ENCODE assay signal across 9 mouse cellular contexts in the genomic region with DNA sequence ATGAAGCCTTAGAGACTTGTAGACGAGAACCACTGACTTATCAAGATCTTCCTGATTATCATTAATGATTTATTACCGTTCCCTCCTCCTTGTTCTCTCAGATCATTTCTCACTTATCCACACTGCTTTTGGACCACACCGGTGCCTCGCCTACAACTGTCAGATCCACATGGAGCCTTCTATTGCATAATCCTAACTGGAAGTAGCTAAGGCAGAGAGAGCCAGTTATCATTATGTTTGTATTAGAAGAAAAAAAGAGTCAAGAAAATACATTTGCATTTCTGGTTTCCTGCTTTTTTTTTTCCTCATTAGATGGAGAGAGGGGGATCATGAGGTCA.
A peak's percentile ranks its signal among the peaks of the same experiment; 100 is the strongest.
DNase-seq lines count a peak whose midpoint lies in the region; ATAC-seq and TF ChIP-seq lines count a peak whose summit lies in the region.
"Had no signal": no experiment of that assay in that cellular context is flagged by ENCODE, and none has a peak within 500 bp of the region (broad histone marks: within the 10 kb centered on the region; RNA-seq: fewer than 3 reads in every experiment).

No protein-coding gene starts in this region.

- H3K9ac ChIP-seq in embryonic facial prominence, embryonic 12.5 days: no peak overlapping the region
- no peak overlapping the region for H3K9ac ChIP-seq in lung, embryonic 14.5 days
- H3K9ac ChIP-seq in hindbrain, postnatal 0 days (replicated peaks; ENCODE audit: low read length): no peak overlapping the region
- H3K9ac ChIP-seq in neural tube, embryonic 12.5 days: no peak overlapping the region

- no peaks in the 10 kb centered on the region for H3K36me3 ChIP-seq in embryonic facial prominence, embryonic 12.5 days
- H3K36me3 ChIP-seq in embryonic facial prominence, embryonic 10.5 days (replicated peaks): no peaks in the 10 kb centered on the region
- no peaks in the 10 kb centered on the region for H3K36me3 ChIP-seq in lung, embryonic 14.5 days (ENCODE audit: insufficient read depth)
- H3K36me3 ChIP-seq in hindbrain, postnatal 0 days (ENCODE audit: insufficient read depth, low read length): no peaks in the 10 kb centered on the region
- no peaks in the 10 kb centered on the region for H3K36me3 ChIP-seq in neural tube, embryonic 12.5 days

- peak overlapping the region; percentile 38; the same call in 1 of the 2 replicates for H3K4me2 ChIP-seq in embryonic facial prominence, embryonic 12.5 days (replicated peaks)
- no peak overlapping the region for H3K4me2 ChIP-seq in lung, embryonic 14.5 days
- peak overlapping the region; percentile 52 for H3K4me2 ChIP-seq in hindbrain, postnatal 0 days (ENCODE audit: low read depth, low read length)
- peak overlapping the region; percentile 47 for H3K4me2 ChIP-seq in neural tube, embryonic 12.5 days (replicated peaks)

- H3K27ac ChIP-seq in embryonic facial prominence, embryonic 12.5 days: no peak overlapping the region
- no peak overlapping the region for H3K27ac ChIP-seq in embryonic facial prominence, embryonic 10.5 days (replicated peaks)
- no peak overlapping the region for H3K27ac ChIP-seq in lung, embryonic 14.5 days (ENCODE audit: low read depth)
- H3K27ac ChIP-seq in hindbrain, postnatal 0 days: no peak overlapping the region
- H3K27ac ChIP-seq in neural tube, embryonic 12.5 days: no peak overlapping the region
- H3K27ac ChIP-seq: heart, adult 2 months had no signal

- no peaks in the 10 kb centered on the region for H3K9me3 ChIP-seq in embryonic facial prominence, embryonic 12.5 days
- H3K9me3 ChIP-seq in embryonic facial prominence, embryonic 10.5 days: no peaks in the 10 kb centered on the region
- H3K9me3 ChIP-seq in lung, embryonic 14.5 days (ENCODE audit: low read depth, low read length): no peaks in the 10 kb centered on the region
- no peaks in the 10 kb centered on the region for H3K9me3 ChIP-seq in hindbrain, postnatal 0 days (ENCODE audit: low read length)
- H3K9me3 ChIP-seq in neural tube, embryonic 12.5 days: no peaks in the 10 kb centered on the region

- DNase-seq in embryonic facial prominence, embryonic 10.5 days (ENCODE audit: low spot score): no peak
- no peak for DNase-seq in lung, embryonic 14.5 days
- DNase-seq in lung, postnatal 4 days: no peak
- no peak for DNase-seq in hindbrain, postnatal 0 days (ENCODE audit: low spot score)
- no peak for DNase-seq in left cerebral cortex, postnatal 25 days (ENCODE audit: low spot score in 2 of 2)
- DNase-seq in spleen, postnatal 36 days (ENCODE audit: low spot score in 2 of 2): no peak

- no peak for TF ChIP-seq CTCF in lung, embryonic 14.5 days (IDR thresholded peaks at IDR 0.05; ENCODE audit: low read depth)
- TF ChIP-seq CTCF in hindbrain, postnatal 0 days (IDR thresholded peaks at IDR 0.05; ENCODE audit: low read depth): no peak

- 66% methylated on average over 4 of the region's 4 CpGs for WGBS in embryonic facial prominence, embryonic 12.5 days
- 80% methylated on average over 4 of the region's 4 CpGs for WGBS in embryonic facial prominence, embryonic 10.5 days
- WGBS in lung, embryonic 14.5 days: 20% methylated on average over 4 of the region's 4 CpGs
- WGBS in hindbrain, postnatal 0 days: 37% methylated on average over 4 of the region's 4 CpGs
- WGBS in neural tube, embryonic 12.5 days: 52% methylated on average over 4 of the region's 4 CpGs

- no peaks in the 10 kb centered on the region for H3K4me1 ChIP-seq in embryonic facial prominence, embryonic 12.5 days
- peaks cover 3% of the 10 kb centered on the region for H3K4me1 ChIP-seq in embryonic facial prominence, embryonic 10.5 days
- no peaks in the 10 kb centered on the region for H3K4me1 ChIP-seq in lung, embryonic 14.5 days (ENCODE audit: insufficient read depth)
- 0 out of 2 replicates have a peak, but pooled peaks cover 2% of the 10 kb centered on the region for H3K4me1 ChIP-seq in hindbrain, postnatal 0 days (ENCODE audit: insufficient read depth, low read length)
- no peaks in the 10 kb centered on the region for H3K4me1 ChIP-seq in neural tube, embryonic 12.5 days

- ATAC-seq in embryonic facial prominence, embryonic 12.5 days (ENCODE audit: insufficient number of reproducible peaks, insufficient read depth, low FRiP score, low TSS enrichment): no peak
- ATAC-seq in lung, embryonic 14.5 days (ENCODE audit: insufficient read depth): peak; percentile 87
- ATAC-seq in hindbrain, postnatal 0 days: peak; percentile 43
- peak; percentile 26; the same call in 1 of the 2 replicates for ATAC-seq in neural tube, embryonic 12.5 days (ENCODE audit: low FRiP score, low read depth)

- H3K27me3 ChIP-seq in embryonic facial prominence, embryonic 12.5 days: no peaks in the 10 kb centered on the region
- H3K27me3 ChIP-seq in embryonic facial prominence, embryonic 10.5 days (replicated peaks; ENCODE audit: low read depth, poor library complexity, severe bottlenecking): no peaks in the 10 kb centered on the region
- H3K27me3 ChIP-seq in lung, embryonic 14.5 days (ENCODE audit: insufficient read depth, low read length): no peaks in the 10 kb centered on the region
- no peaks in the 10 kb centered on the region for H3K27me3 ChIP-seq in hindbrain, postnatal 0 days (ENCODE audit: insufficient read depth, low read length)
- H3K27me3 ChIP-seq in neural tube, embryonic 12.5 days (replicated peaks): no peaks in the 10 kb centered on the region

- intact Hi-C loops in left cerebral cortex, postnatal 25 days (cut with DNase I): loop anchor here (1.0 to 10.0 kb wide), 3 partner anchors 664 to 1170 kb away; no protein-coding TSS in a partner anchor

- no peak overlapping the region for H3K4me3 ChIP-seq in embryonic facial prominence, embryonic 12.5 days
- no peak overlapping the region for H3K4me3 ChIP-seq in embryonic facial prominence, embryonic 10.5 days
- H3K4me3 ChIP-seq in lung, embryonic 14.5 days (ENCODE audit: low read depth, low read length): no peak overlapping the region
- no peak overlapping the region for H3K4me3 ChIP-seq in hindbrain, postnatal 0 days (ENCODE audit: low read length)
- no peak overlapping the region for H3K4me3 ChIP-seq in neural tube, embryonic 12.5 days
- H3K4me3 ChIP-seq: heart, adult 2 months had no signal
